Mouse (Mus musculus): ENCODE results near the gene Tspan11.

Tspan11 gene

DNA sequence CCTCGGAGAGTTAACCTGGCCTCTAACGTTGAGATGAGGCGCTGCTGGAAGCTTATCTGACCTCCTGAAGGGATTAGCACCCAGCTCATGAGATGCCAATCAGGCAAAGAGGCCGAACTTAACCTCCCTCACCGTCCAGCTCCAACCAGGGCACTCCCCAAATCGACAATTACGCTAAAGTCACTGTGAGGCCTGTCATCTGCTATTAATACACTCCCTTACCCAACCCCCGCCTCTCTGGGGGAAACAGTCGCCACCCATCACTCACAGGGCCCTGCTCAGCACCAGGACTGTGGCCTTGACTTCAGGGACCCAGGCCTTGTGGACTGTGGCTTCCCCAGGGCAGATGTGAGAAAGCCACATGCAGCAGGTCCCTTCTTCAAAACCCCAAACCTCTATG lies 99.0 kb downstream of the Tspan11 start:
- DNase-seq (ENCODE audit: extremely low read depth, low read depth, low spot score) = no peak

DNA sequence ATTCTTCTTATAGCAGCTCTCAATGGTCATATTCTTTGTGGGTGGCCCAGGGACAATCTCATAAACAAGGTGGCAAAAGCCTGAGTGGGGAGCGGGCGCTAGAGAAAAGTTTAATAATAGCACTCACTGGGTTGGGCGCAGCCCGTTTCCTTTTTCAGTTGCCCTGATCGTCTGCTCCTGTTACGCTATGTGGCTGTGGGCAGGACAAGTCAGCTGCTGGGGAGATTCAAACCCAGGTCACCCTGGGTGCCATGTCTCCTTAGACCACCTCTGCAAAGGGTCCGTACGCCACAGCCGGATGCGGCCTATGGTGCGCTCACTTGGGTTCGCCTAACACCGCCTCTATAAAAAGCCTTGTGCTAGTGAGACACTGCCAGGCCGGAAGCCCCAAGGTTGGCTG lies 100.0 kb downstream of the Tspan11 start:
- no peak for DNase-seq (ENCODE audit: extremely low read depth, low read depth, low spot score)

DNA sequence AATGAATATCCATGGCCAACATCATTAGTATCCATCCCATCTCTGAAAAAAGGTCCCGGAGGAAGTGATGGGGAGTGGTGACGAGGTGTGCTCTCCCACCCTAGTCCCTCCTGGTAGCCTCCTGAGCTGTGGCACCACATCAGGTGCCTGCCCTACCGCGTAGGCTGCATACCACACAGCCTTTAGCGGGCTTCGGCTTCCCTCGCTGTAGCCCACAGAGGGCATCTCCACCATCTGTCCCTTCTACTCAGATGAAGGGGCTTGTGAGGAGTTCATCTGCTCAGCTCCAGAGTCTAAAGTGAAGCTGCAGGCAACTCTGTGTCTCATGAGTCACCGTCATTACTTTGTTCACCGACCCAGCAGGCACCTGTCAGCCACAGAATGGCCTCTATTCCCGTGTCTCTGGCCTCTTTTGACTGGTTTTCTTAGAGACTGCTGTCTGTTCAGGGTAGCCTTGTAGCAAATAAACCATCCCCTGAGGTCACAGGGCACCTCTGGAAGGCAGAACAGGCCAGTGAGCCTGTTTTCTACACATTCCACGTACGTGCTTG lies 101.6 kb downstream of the Tspan11 start:
- DNase-seq (ENCODE audit: extremely low read depth, low read depth, low spot score) = no peak

DNA sequence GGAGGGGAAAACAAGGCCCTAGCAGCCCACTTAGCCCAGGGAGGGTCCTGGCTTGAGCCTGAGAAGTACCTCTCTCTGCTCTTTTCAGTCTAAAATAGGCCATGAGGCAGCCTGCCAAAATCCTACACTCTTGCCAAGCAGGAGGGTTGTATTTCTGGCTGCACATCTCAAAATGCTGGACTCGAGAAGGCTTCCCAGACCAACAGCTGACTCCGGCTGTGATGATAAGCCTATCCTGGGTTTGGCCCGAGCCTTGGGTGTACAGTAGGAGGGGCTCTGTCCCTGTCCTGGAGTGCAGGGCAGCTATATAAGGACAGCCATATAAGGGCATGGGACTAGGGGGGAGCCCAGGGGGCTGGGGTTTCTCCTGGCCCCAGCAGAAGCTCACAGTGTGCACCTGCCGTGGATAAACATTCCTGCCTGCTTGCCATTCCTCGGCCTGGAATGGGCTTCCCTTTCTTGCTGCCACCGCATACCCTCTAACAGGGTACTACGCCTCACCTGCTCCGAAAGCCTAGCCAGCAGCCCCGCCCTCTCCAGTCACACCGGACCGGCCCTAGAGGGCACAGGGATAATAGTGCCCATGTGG lies 102.3 kb downstream of the Tspan11 start:
- DNase-seq (ENCODE audit: extremely low read depth, low read depth, low spot score) = no peak

DNA sequence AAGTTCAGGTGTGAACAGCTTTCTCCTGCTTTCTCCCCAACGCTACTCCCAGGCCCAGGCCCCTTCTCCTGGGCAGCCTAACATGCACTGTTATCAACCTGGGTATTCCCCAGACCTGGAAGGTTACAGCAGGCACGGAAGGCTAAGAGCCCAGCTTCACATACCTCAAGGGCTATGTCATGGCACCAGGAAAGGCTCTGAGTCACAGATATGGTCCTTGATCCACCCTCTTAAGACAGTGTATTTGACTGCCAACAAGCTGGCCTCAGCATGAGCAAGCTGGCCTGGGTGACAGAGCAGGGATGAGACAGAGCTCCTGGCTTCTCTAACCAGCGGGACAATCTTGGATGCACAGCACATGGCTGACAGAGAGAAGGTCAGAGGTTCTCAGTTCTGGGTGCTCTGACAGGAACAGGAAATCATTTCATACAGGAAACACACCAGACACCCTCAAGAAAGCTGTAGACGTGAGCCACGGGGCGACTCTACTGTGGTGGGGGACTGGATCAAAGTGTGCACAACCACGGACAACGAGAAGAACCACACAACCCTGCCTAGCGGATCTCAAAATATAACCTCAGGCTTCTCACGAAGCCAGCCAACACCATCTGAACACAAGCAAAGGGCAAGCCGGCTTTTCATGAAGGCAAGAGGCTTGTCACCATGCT lies 104.3 kb downstream of the Tspan11 start:
- DNase-seq (ENCODE audit: extremely low read depth, low read depth, low spot score) = no peak

DNA sequence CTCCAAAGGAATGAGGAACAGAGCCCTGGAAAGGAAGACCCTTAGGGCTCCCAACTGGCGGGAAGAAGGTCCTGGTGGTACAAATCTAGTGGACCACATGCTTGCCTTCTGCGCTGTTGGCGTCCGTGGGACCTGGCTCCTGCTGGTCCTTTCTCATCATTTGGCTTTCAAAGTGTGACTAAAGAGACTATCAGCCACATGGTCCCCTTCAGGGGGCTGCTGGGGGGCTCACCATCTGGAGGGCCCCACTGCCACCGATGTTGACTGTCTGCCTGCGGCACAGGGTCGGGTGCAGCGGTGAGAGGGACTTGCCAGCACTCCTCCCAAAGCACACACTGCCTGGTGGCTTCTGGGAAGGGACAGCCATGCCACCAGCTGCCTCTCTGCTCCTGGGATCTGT lies 105.6 kb downstream of the Tspan11 start:
- DNase-seq (ENCODE audit: extremely low read depth, low read depth, low spot score) = no peak

DNA sequence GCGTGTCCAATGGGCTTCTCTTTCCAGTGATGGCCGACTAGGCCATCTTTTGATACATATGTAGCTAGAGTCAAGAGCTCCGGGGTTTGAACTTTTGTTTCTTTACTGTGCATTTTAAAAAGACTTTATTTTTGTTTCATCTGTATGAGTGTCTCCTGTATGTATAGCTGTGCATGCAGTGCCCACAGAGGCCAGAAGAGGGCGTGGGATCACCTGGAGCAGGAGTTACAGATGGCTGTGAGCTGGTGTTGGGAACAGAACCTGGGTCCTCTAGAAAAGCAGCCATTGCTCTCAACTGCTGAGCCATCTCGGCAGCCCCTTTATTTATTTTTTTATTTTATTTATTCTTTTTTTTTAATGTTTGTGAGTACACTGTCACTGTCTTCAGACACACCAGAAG lies 109.5 kb downstream of the Tspan11 start:
- no peak for DNase-seq (ENCODE audit: extremely low read depth, low read depth, low spot score)

DNA sequence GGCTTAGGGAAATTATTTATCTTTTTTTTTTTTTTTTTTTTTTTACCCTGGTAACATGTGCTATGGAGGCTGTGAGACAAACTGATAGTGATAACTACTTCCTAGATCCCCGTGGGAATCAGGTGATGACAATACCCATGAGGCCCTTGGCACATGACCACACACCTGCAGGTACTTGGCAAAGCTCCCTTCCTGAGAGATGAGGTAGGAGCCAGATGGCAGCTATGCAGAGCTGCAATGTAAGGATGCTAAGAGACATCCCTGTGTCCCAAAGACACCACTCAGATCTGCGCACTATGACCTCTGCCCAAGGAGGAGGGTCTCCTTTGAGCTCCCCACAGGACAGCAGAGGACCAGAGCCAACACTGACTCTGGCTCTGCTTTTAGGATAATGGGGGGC lies 111.7 kb downstream of the Tspan11 start:
- DNase-seq (ENCODE audit: extremely low read depth, low read depth, low spot score) = no peak

DNA sequence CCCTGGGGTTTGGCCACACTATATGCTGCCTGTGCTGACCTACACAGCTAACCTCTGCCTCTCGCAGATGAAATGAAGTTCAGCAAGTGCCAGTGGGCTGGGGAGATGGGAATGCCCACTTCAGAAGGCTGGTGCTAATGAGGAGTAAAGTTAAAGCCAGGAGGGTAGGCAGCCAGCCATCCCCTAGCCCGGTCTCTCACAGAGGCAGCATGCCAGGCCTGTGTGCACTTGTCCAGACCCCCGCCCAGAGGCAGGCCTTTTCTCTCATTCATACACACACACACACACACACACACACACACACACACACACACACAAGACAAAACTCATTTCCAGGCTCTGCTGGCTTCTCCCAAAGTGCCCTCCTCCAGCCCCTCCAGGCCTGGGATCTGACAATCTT lies 113.4 kb downstream of the Tspan11 start:
- no peak for DNase-seq (ENCODE audit: extremely low read depth, low read depth, low spot score)

DNA sequence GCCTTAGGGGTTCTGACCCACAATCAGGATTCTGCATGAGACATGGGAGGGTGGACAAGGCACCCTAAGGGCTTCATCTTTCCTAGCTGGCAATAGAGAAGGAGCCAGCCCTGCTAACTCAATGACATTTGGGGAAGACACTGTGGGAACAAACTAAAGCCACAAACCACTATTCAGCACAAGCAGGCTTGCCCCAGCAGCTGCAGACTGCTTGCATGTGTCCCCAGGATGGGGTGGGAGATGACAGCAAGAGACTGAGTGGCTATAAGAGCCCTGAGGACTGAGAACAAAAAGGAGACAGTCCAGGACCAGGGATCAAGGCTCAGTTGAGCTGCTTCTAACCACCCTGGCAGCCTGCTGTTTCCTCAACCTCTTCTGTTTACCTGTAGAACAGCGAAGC lies 114.2 kb downstream of the Tspan11 start:
- no peak for DNase-seq (ENCODE audit: extremely low read depth, low read depth, low spot score)

DNA sequence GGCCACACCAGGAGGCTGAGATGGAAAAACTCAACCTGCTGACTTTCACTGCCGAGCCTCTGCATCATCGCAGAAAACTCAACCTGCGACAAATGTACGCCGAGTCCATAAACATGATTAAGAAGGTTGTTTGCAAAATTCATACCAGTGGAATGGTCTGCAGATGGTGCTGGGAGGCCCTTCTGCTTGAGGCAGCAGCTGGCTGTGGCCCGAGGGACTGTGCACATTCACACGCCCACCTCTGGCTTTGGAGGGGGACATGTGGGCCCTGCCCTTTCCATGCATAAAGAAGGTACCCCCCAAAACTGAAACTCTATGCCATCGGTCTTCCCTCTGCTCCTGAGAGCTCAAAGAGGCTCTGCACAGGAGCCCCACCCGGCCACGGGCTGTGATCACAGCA lies 114.7 kb downstream of the Tspan11 start:
- no peak for DNase-seq (ENCODE audit: extremely low read depth, low read depth, low spot score)

DNA sequence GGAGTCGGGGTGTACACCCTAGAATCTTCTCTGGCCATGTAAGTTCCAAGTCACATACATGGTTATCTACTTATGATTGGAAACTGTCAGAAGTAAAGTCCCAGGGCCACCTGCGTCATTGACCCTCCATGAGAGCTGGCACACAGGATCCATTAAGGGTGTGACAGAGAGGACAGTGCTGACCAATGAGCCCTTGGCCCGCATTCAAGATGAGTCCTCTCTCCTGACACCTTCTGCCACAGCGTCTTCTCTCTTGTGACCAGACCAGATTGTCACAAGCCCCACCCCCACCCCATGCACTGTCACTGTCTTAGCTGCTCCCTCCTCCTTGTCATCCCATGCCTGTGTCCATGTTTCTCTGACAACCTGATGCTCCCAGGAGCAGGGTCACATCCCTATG lies 115.3 kb downstream of the Tspan11 start:
- DNase-seq (ENCODE audit: extremely low read depth, low read depth, low spot score) = no peak

DNA sequence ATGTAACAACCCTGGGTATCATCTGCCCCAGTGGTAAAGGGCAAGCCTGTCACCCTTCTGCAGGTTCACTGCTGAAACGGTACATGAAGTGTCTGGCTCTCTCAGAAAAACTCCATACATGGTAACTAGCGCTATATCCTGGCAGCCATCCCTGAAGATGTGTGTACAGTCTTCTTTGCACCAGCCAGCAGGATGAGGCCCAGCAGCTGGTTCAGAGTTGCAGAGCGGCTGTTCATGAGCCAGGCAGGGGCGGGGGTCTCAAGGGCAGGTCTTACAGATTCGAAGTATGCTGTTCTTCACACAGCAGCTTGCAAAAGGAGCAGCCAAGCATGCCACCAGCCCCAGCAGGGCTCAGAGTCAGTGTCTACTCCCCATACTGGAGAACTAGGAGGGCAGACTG lies 116.2 kb downstream of the Tspan11 start:
- DNase-seq (ENCODE audit: extremely low read depth, low read depth, low spot score) = no peak
